Mouse (Mus musculus) lung, postnatal 0 days (tissue): ENCODE data around the gene Gm11639. TPM values are rescaled to one million over a fixed set of nuclear protein-coding genes. Genes with fewer than 3 reads are reported as not detected.
A peak's percentile ranks its signal among the peaks of the same experiment; 100 is the strongest.

ENCODE experiments used
- ATAC-seq: fragments of 200-750 bp; cut with Nextera tagmentation; 2 replicates; pipeline ENCODE4 v1.8.0; 2017; ENCODE audit warnings: moderate library complexity
- DNase-seq: peaks from one replicate; pipeline ENCODE4 v3.0.0-alpha.2; 2016; ENCODE audit warnings: low spot score
- H3K27ac ChIP-seq: fragments of 300-500 bp; sonication (generic); 2 replicates; pipeline ENCODE4 v1.5.1; 2014; ENCODE audit warnings: antibody characterized with exemption, mild to moderate bottlenecking, low read length, mixed read lengths
- H3K27me3 ChIP-seq: fragments of 300-500 bp; sonication (generic); replicated peaks from 2 replicates; pipeline ENCODE4 v1.6.1; 2014; ENCODE audit warnings: low read length, mixed read lengths; ENCODE audit not compliant: insufficient read depth
- H3K36me3 ChIP-seq: fragments of 300-500 bp; sonication (generic); 2 replicates; pipeline ENCODE4 v1.6.1; 2014; ENCODE audit warnings: low read length, mixed read lengths; ENCODE audit not compliant: insufficient read depth
- H3K4me1 ChIP-seq: fragments of 300-500 bp; sonication (generic); 2 replicates; pipeline ENCODE4 v1.6.1; 2014; ENCODE audit warnings: antibody characterized with exemption, low read depth, low read length, mixed read lengths; ENCODE audit not compliant: insufficient read depth
- H3K4me2 ChIP-seq: fragments of 300-500 bp; sonication (generic); replicated peaks from 2 replicates; pipeline ENCODE4 v1.6.1; 2014; ENCODE audit warnings: low read depth, mild to moderate bottlenecking, low read length, moderate library complexity, mixed read lengths
- H3K4me3 ChIP-seq: fragments of 300-500 bp; sonication (generic); 2 replicates; pipeline ENCODE4 v1.5.1; 2014; ENCODE audit warnings: low read depth, low read length
- H3K9ac ChIP-seq: fragments of 300-500 bp; sonication (generic); replicated peaks from 2 replicates; pipeline ENCODE4 v1.6.1; 2014; ENCODE audit warnings: low read depth, mild to moderate bottlenecking
- H3K9me3 ChIP-seq: fragments of 300-500 bp; sonication (generic); 2 replicates; pipeline ENCODE4 v1.6.1; 2016; ENCODE audit warnings: low read length, mixed read lengths
- CTCF ChIP-seq: IDR thresholded peaks from 2 replicates; pipeline ENCODE4 v1.5.1; 2016; ENCODE audit warnings: antibody characterized with exemption, mild to moderate bottlenecking
- EP300 ChIP-seq: IDR thresholded peaks from 2 replicates; pipeline ENCODE4 v1.6.1; 2016; ENCODE audit warnings: antibody characterized with exemption, mild to moderate bottlenecking, control low read depth
- WGBS: fragments of 180-500 bp; shearing (Covaris S2); extraction: QIAGEN DNeasy Blood & Tissue Kit; methylation state at CpG from one replicate; pipeline ENCODE4 v1.1.7; 2014; 5-methylcytosine and 5-hydroxymethylcytosine counted together
- polyA plus RNA-seq: library from polyadenylated mRNA; unstranded; fragments of >200 nt; fragmentation: Nextera tagmentation; extraction: Ambion mirVana; gene quantifications from 2 replicates; pipeline ENCODE4 v1.2.1, GENCODE M21; 2015

The Gm11639 gene
- polyA plus RNA-seq, 1 experiment from 2014 or later, result 0.01 TPM

DNA sequence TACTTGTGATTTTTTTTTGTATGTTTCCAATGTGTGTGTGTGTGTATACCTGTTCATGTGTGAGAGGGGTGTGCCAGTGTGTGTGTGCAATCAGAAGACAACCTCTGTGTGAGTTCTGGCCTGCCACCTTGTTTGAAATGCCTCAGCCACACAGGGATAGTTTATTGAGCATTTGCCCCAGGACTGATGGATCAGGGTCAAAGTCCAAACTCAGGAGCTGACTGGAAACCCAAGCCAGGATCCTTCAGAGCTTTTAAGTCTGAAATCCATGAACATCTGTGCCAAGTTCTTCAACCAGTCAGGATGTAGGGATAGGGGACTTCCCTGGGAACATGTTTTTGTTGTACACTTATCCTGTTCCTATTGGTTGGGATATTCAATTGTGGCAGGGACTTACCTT, 472.5 kb downstream of the Gm11639 start:
- TF ChIP-seq CTCF (no peak), EP300 (no peak)
- Histone ChIP-seq H3K9ac (no peak overlapping the region), H3K27me3 (no peaks in the 10 kb centered on the region), H3K4me2 (no peak overlapping the region), H3K36me3 (no peaks in the 10 kb centered on the region), H3K27ac (no peak overlapping the region), H3K9me3 (no peaks in the 10 kb centered on the region), H3K4me3 (no peak overlapping the region), H3K4me1 (peaks cover 9% of the 10 kb centered on the region)
- no peak for ATAC-seq
- DNase-seq, result no peak

DNA sequence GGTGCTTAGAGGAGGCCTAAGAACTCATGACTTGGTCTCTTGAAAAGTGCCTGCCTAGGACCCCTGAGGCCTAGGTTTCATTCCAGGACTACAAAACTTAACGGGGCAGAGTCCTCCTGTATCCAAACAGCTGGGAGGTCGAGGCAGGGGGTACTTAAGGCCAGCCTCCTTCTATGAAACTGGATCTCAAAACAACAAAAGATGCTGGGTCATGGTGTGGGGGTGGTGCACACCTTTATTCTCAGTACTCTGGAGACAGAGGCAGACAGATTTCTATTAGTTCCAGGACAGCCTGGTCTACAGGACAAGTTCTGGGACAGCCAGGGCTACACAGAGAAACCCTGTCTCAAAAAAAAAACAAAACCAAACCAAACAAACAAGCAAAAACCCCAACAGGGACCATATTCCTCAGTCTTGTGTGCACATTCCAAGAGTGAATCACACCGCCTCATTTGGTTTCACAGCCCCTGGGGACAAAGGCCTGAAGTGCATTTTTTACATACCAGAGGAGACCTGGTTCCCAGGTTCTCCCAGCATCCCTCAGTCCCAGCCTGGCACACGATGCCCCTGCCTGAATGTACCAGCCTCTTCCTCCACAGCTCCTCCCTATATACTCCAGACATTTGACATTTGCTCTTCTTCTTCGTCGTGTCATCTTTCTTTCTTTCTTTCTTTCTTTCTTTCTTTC, 474.3 kb downstream of the Gm11639 start:
- Histone ChIP-seq H3K27ac (no peak overlapping the region), H3K36me3 (no peaks in the 10 kb centered on the region), H3K9me3 (no peaks in the 10 kb centered on the region), H3K4me1 (no peaks in the 10 kb centered on the region), H3K4me2 (no peak overlapping the region), H3K27me3 (no peaks in the 10 kb centered on the region), H3K4me3 (no peak overlapping the region), H3K9ac (no peak overlapping the region)
- 49% methylated on average over 6 of the region's 6 CpGs for WGBS
- ATAC-seq, result peak; percentile 71
- peak; percentile 39 for DNase-seq
- TF ChIP-seq EP300 (no peak), CTCF (no peak)

DNA sequence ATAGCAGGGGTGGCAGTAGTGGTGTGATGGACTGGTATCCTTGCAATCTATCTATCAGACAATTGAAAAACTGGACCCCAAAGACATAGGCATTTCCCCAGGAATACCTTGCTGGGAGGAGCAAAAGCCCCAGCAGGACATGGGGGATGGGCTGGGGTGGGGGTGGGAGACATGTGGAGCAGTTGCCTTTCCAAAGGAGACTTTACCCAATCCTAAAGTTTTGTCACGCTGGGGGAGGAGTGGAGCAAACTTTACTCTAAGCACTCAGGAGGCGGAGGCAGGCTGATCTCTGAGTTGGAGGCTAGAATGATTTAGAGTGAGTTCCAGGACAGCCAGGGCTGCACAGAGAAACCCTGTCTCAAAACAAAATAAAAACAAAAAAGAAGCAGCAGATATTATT, 475.9 kb downstream of the Gm11639 start:
- no peak for ATAC-seq

DNA sequence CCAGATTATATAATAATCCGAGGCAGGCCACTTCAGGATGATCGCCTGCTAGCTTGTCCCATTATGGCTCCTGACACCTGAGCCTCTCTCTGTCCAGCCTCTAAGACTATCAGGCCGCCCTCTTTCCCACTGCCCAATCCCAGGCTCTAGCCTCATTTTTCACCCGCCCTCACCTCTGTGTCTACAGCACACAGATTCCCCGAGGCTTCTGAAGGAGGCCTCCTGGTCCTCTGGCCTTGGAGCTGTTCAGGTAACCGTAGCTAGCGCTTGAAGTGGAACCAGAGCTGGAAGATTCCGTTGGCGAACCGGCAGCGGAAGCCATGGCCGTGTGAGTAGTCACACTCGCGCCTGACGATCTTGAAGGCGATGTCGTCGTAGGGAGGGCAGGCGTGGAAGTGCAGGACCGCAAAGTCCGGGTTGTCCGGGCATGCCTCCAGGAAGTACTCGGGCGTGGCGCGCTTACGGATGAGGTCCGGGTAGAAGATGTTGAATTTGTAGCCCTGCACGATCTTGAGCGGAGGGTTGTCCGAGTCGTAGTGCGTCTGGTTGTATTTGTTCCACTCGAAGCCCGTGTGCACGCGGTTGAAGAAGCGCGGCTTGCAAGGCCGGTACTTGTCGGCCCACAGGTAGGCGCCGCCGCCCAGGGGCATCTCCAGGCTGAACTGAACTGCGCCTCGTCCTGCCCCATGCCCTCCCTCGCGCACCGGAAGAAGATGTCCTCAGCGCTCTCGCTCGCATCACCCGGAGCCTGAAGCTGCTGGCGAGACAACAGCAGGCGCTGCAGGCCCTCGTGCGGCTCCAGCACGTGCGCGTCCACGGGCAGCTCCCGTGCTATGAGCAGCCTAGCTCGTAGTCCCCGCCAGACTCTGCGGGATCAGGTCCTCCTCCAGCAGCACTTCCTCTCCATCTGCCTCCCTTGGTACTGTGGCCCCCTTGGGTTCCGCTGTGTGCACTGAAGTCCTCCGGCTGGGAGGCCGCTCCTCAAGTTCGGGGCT, 479.3 kb downstream of the Gm11639 start:
- no peaks in the 10 kb centered on the region for H3K36me3 ChIP-seq
- no peaks in the 10 kb centered on the region for H3K4me1 ChIP-seq
- no peak overlapping the region for H3K9ac ChIP-seq
- no peak overlapping the region for H3K27ac ChIP-seq
- no peak for ATAC-seq
- H3K9me3 ChIP-seq, result 0 out of 2 replicates have a peak, but pooled peaks cover 3% of the 10 kb centered on the region
- H3K4me3 ChIP-seq, result no peak overlapping the region
- H3K4me2 ChIP-seq, result no peak overlapping the region
- no peak for TF ChIP-seq EP300
- no peak for TF ChIP-seq CTCF
- no peak for DNase-seq
- 84% methylated on average over 69 of the region's 69 CpGs for WGBS
- H3K27me3 ChIP-seq, result no peaks in the 10 kb centered on the region

More for the DNA sequence above, 475.9 kb downstream of the Gm11639 start:
- no peaks in the 10 kb centered on the region for H3K36me3 ChIP-seq
- TF ChIP-seq EP300, result no peak
- no peak for TF ChIP-seq CTCF
- no peaks in the 10 kb centered on the region for H3K4me1 ChIP-seq
- H3K4me3 ChIP-seq, result no peak overlapping the region
- no peak overlapping the region for H3K9ac ChIP-seq
- H3K27ac ChIP-seq, result no peak overlapping the region
- no peaks in the 10 kb centered on the region for H3K27me3 ChIP-seq
- no peak overlapping the region for H3K4me2 ChIP-seq
- WGBS, result 92% methylated on average over 2 of the region's 2 CpGs
- no peak for DNase-seq
- H3K9me3 ChIP-seq, result 0 out of 2 replicates have a peak, but pooled peaks cover 3% of the 10 kb centered on the region

DNA sequence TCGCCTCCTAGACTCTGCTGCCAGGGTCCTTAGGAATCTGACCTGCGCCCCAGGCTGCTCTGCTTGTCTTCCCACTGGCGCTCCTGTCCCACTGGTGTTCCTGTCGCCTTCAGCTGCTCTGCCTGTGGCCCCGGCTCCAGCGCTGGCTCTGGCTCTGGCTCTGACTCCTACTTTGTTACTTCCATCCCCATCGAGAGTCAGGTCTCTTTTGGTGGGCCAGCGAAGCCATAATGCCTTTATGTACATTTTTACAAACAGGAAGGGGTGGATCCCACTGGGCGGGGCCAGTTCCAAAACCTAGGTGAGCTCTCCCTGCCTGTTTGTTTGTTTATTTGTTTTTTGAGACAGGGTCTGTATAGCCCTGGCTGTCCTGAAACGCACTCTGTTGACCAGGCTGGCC, 481.3 kb downstream of the Gm11639 start:
- Histone ChIP-seq H3K27me3 (no peaks in the 10 kb centered on the region), H3K4me3 (no peak overlapping the region), H3K4me2 (no peak overlapping the region), H3K9me3 (0 out of 2 replicates have a peak, but pooled peaks cover 3% of the 10 kb centered on the region), H3K4me1 (no peaks in the 10 kb centered on the region), H3K36me3 (no peaks in the 10 kb centered on the region), H3K27ac (no peak overlapping the region), H3K9ac (no peak overlapping the region)
- WGBS, result 95% methylated on average over 10 of the region's 10 CpGs
- no peak for ATAC-seq
- DNase-seq, result no peak
- TF ChIP-seq CTCF (no peak), EP300 (no peak)

Other genes starting within 250 kb of the Gm11639 start
- gene Kansl1, start 216.8 kb upstream of the Gm11639 start, polyA plus RNA-seq, result 11.0 and 12.8 TPM in 2 replicates
- gene Cdc27, start 135.1 kb upstream of the Gm11639 start, polyA plus RNA-seq, result 18.4 and 20.0 TPM in 2 replicates
- gene Myl4, start 135.0 kb upstream of the Gm11639 start, polyA plus RNA-seq, result 80.4 and 87.4 TPM in 2 replicates
- 6.9 and 7.1 TPM in 2 replicates for gene Itgb3, start 77.7 kb upstream of the Gm11639 start, polyA plus RNA-seq